Mouse (Mus musculus) spleen, adult 2 months (tissue): Measurements from ENCODE around the gene Sycn.

Source experiments
- CTCF ChIP-seq: fragments of 200-500 bp; IDR thresholded peaks from 2 replicates; pipeline ENCODE4 v1.5.1; 2011; ENCODE audit warnings: mild to moderate bottlenecking, inconsistent platforms; ENCODE audit not compliant: insufficient read depth, insufficient read length, insufficient replicate concordance; ENCODE audit errors: extremely low read depth
- POLR2A ChIP-seq: fragments of 200-500 bp; IDR thresholded peaks from 2 replicates; pipeline ENCODE4 v1.6.1; 2011; ENCODE audit warnings: low read depth, low read length, inconsistent platforms

GRCm38 (mm10) chr7:28572689-28573088 is 32.0 kb downstream of the Sycn start:
- TF ChIP-seq POLR2A (no peak), CTCF (no peak)
